Mouse (Mus musculus) Patski (cell line): ENCODE results near the gene Tmem44. TPM values are rescaled to one million over a fixed set of nuclear protein-coding genes. Genes with fewer than 3 reads are reported as not detected.
A peak's percentile ranks its signal among the peaks of the same experiment; 100 is the strongest.
"Not testable (repeated sequence)": the region's sequence is repeated elsewhere in the genome, so short reads cannot be mapped to it uniquely, and the experiment has no call there.

Source experiments
- ATAC-seq: fragments of 100-300 bp; one replicate; pipeline ENCODE4 v1.8.0; 2021
- CTCF ChIA-PET: fragments of 350-600 bp; sonication (Branson Sonifier 250); formaldehyde crosslinking; loops from one replicate; lab custom pipeline; 2022; ENCODE audit warnings: inconsistent platforms; lab: Charles Lee
- POLR2A ChIA-PET: fragments of 350-600 bp; sonication (Branson Sonifier 250); formaldehyde crosslinking; loops from one replicate; lab custom pipeline; 2022; ENCODE audit warnings: antibody characterized with exemption, inconsistent platforms; lab: Charles Lee
- DNase-seq: peaks from one replicate; pipeline ENCODE4 v3.0.0-alpha.2; 2011; ENCODE audit warnings: low read depth, low spot score
- H3K27me3 ChIP-seq: fragments of 371-371 bp; one replicate; pipeline ENCODE4 v1.5.1; 2021
- CTCF ChIP-seq: fragments of 100-300 bp; IDR thresholded peaks from one replicate; pipeline ENCODE4 v1.5.1; 2021
- in situ Hi-C: fragments of 300-500 bp; cut with MboI; formaldehyde crosslinking; loops from 3 replicates; pipeline ENCODE4 v1.11.1; 2018; ENCODE audit warnings: low pct_unique_long_range_greater_than_20kb, mixed read lengths
- polyA plus RNA-seq: library from polyadenylated mRNA; unstranded; gene quantifications from one replicate; pipeline ENCODE4 v1.2.3, GENCODE M21; 2021

Tmem44 gene
- polyA plus RNA-seq, 1 experiment from 2014 or later, result 8.0 TPM

DNA sequence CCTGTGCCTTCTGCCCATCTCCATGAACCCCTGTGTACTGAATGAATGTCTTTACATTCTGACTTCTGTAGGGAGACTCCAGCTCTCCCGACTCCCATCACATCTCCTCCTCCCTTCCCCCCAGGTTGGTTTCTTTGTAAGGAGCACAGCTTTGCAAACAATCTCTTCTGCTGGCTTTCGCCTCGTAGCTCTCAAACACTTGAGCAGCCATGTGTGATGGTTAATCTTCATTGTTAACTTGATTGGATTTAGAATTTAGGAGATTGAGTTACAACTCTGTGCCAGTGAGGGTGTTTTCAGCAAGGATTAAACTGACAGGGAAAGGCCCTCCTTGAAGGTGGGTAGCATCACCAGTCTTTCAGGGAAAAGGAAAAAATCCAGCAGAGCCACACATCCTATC lies 73.6 kb downstream of the Tmem44 start:
- DNase-seq (peak; percentile 33), ATAC-seq (no peak)
- H3K27me3 ChIP-seq, result no peaks in the 10 kb centered on the region
- TF ChIP-seq CTCF, result no peak
- in situ Hi-C loops, result no loop called here
- ChIA-PET CTCF (no interaction called here), POLR2A (no interaction called here)

- TF ChIP-seq CTCF, result no peak
- peak; percentile 46 for DNase-seq
- POLR2A ChIA-PET, result no interaction called here
- ATAC-seq, result no peak
- CTCF ChIA-PET, result no interaction called here
- H3K27me3 ChIP-seq, result no peaks in the 10 kb centered on the region
- in situ Hi-C loops, result no loop called here
Measured at GRCm38 (mm10) chr16:30475633-30476461, 74.8 kb downstream of the Tmem44 start.

- CTCF ChIA-PET, result no interaction called here
- POLR2A ChIA-PET, result interaction anchor here (0.6 kb wide), 1 partner anchor 423 kb away, joined by 4 read pairs; no protein-coding TSS in a partner anchor
- H3K27me3 ChIP-seq, result no peaks in the 10 kb centered on the region
- no peak for ATAC-seq
- no peak for DNase-seq
- TF ChIP-seq CTCF, result no peak
- in situ Hi-C loops, result no loop called here
Measured at GRCm38 (mm10) chr16:30472447-30472846, 78.2 kb downstream of the Tmem44 start.

GRCm38 (mm10) chr16:30471912-30472311 lies 78.7 kb downstream of the Tmem44 start:
- CTCF ChIA-PET, result no interaction called here
- no peaks in the 10 kb centered on the region for H3K27me3 ChIP-seq
- no peak for TF ChIP-seq CTCF
- DNase-seq, result no peak
- ATAC-seq, result no peak
- in situ Hi-C loops, result no loop called here
- POLR2A ChIA-PET, result interaction anchor here (0.6 kb wide), 1 partner anchor 422 kb away, joined by 4 read pairs; no protein-coding TSS in a partner anchor

- H3K27me3 ChIP-seq, result no peaks in the 10 kb centered on the region
- ChIA-PET CTCF (no interaction called here), POLR2A (no interaction called here)
- DNase-seq (no peak), ATAC-seq (no peak)
- TF ChIP-seq CTCF, result no peak
- in situ Hi-C loops, result no loop called here
Measured at GRCm38 (mm10) chr16:30468944-30469343, 81.7 kb downstream of the Tmem44 start.

GRCm38 (mm10) chr16:30465680-30466298 lies 84.9 kb downstream of the Tmem44 start:
- in situ Hi-C loops, result no loop called here
- POLR2A ChIA-PET, result no interaction called here
- peak; percentile 47 for ATAC-seq
- H3K27me3 ChIP-seq, result no peaks in the 10 kb centered on the region
- CTCF ChIA-PET, result interaction anchor here (1.1 kb wide), 1 partner anchor 38 kb away, joined by 3 read pairs; no protein-coding TSS in a partner anchor
- no peak for DNase-seq
- no peak for TF ChIP-seq CTCF

DNA sequence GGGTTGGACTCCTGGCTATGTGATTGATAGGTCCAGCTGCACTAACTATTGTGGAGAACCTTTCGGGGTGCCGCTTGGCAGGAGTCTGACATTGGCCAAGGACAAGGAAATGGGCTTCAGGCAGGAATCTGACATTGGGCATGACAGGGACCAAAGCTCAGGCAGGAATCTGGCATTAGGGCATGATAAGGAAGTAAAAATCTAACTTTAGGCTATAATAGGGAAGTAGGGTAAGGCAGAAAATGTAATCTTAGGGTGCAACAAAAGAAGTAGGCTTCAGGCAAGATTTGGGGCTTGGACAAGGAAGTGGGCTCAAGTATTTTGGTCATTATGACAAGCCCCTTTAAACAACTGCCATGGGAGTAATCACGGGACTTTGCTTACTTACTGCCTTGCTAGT lies 85.9 kb downstream of the Tmem44 start:
- DNase-seq, ATAC-seq, POLR2A ChIA-PET, in situ Hi-C loops, H3K27me3 ChIP-seq: not testable (repeated sequence)
- CTCF ChIA-PET, result interaction anchor here (1.0 to 1.1 kb wide), 2 partner anchors 39 to 68 kb away, joined by 3 read pairs; no protein-coding TSS in a partner anchor

Other genes with a start within 250 kb of the Tmem44 start
- 0.10 TPM for gene Gp5, start 240.1 kb downstream of the Tmem44 start, polyA plus RNA-seq
- gene Atp13a3, start 144.9 kb downstream of the Tmem44 start, polyA plus RNA-seq, result 84.9 TPM
- 47.8 TPM for gene Lsg1, start 36.8 kb upstream of the Tmem44 start, polyA plus RNA-seq
- 94.0 TPM for gene Fam43a, start 48.9 kb upstream of the Tmem44 start, polyA plus RNA-seq